Mouse (Mus musculus) myocyte (in vitro differentiated cells): Measurements from ENCODE around the gene Hs3st4. TPM values are rescaled to one million over a fixed set of nuclear protein-coding genes. Genes with fewer than 3 reads are reported as not detected.

Experiments used
- H3K27me3 ChIP-seq: one replicate; pipeline ENCODE4 v1.6.1; 2011; ENCODE audit not compliant: control insufficient read depth, insufficient read depth, insufficient read length
- H3K36me3 ChIP-seq: one replicate; pipeline ENCODE4 v1.6.1; 2011; ENCODE audit not compliant: control insufficient read depth, insufficient read depth
- H3K4me2 ChIP-seq: one replicate; pipeline ENCODE4 v1.6.1; 2011; ENCODE audit warnings: low read depth, control low read depth
- H3K4me3 ChIP-seq: one replicate; pipeline ENCODE4 v1.5.1; 2011; ENCODE audit warnings: mild to moderate bottlenecking, control low read depth, moderate library complexity
- H3K79me2 ChIP-seq: one replicate; pipeline ENCODE4 v1.6.1; 2011; ENCODE audit not compliant: control insufficient read depth, insufficient read depth
- H3ac ChIP-seq: one replicate; pipeline ENCODE4 v1.6.1; 2011; ENCODE audit not compliant: control insufficient read depth, insufficient read length
- CEBPB ChIP-seq: IDR thresholded peaks from 2 replicates; pipeline ENCODE4 v1.6.1; 2011; ENCODE audit warnings: mild to moderate bottlenecking, moderate library complexity; ENCODE audit not compliant: poor library complexity, insufficient read depth, severe bottlenecking
- E2F4 ChIP-seq: IDR thresholded peaks from one replicate; pipeline ENCODE4 v1.6.1; 2011; ENCODE audit warnings: mild to moderate bottlenecking, control low read depth, moderate library complexity; ENCODE audit not compliant: insufficient read depth
- MAX ChIP-seq: IDR thresholded peaks from one replicate; pipeline ENCODE4 v1.6.1; 2011; ENCODE audit warnings: low read depth, mild to moderate bottlenecking, control low read depth
- MYOD1 ChIP-seq, 3 experiments: IDR thresholded peaks; one replicate each; pipeline ENCODE4 v1.6.1; 2011; ENCODE audit warnings: control low read depth in 2 of 3, low read depth in 2 of 3, mild to moderate bottlenecking in 2 of 3, moderate library complexity in 1 of 3; ENCODE audit not compliant: insufficient read length in 2 of 3, control insufficient read depth in 1 of 3
- MYOG ChIP-seq, 3 experiments: IDR thresholded peaks; one replicate each; pipeline ENCODE4 v1.6.1; 2011; ENCODE audit warnings: control low read depth in 2 of 3, low read depth in 2 of 3, mild to moderate bottlenecking in 2 of 3; ENCODE audit not compliant: insufficient read length in 2 of 3, control insufficient read depth in 1 of 3, insufficient read depth in 1 of 3
- POLR2A ChIP-seq: IDR thresholded peaks from one replicate; pipeline ENCODE4 v1.6.1; 2011; ENCODE audit warnings: low read depth, mild to moderate bottlenecking, control low read depth, moderate library complexity; ENCODE audit not compliant: insufficient read length
- POLR2AphosphoS2 ChIP-seq: IDR thresholded peaks from one replicate; pipeline ENCODE4 v1.6.1; 2011; ENCODE audit warnings: low read depth, control low read depth; ENCODE audit not compliant: insufficient read length
- REST ChIP-seq: IDR thresholded peaks from one replicate; pipeline ENCODE4 v1.6.1; 2011; ENCODE audit warnings: mild to moderate bottlenecking, control low read depth, moderate library complexity; ENCODE audit not compliant: insufficient read depth, insufficient read length
- SRF ChIP-seq: IDR thresholded peaks from one replicate; pipeline ENCODE4 v1.6.1; 2011; ENCODE audit warnings: low read depth; ENCODE audit not compliant: control insufficient read depth, insufficient read length
- TCF12 ChIP-seq: IDR thresholded peaks from one replicate; pipeline ENCODE4 v1.6.1; 2011; ENCODE audit warnings: mild to moderate bottlenecking, control low read depth; ENCODE audit not compliant: poor library complexity, insufficient read depth, severe bottlenecking
- TCF3 ChIP-seq: IDR thresholded peaks from one replicate; pipeline ENCODE4 v1.6.1; 2011; ENCODE audit warnings: low read depth, control low read depth; ENCODE audit not compliant: insufficient read length
- USF1 ChIP-seq: IDR thresholded peaks from one replicate; pipeline ENCODE4 v1.6.1; 2011; ENCODE audit warnings: low read depth, mild to moderate bottlenecking, control low read depth, moderate library complexity
- polyA plus RNA-seq: library from polyadenylated mRNA; unstranded; fragments of >200 nt; fragmentation: generic; extraction: Trizol; gene quantifications from one replicate; pipeline ENCODE4 v1.2.1, GENCODE M21; 2012; ENCODE audit warnings: missing spikeins

Gene Hs3st4
- polyA plus RNA-seq, 1 experiment: not detected

DNA sequence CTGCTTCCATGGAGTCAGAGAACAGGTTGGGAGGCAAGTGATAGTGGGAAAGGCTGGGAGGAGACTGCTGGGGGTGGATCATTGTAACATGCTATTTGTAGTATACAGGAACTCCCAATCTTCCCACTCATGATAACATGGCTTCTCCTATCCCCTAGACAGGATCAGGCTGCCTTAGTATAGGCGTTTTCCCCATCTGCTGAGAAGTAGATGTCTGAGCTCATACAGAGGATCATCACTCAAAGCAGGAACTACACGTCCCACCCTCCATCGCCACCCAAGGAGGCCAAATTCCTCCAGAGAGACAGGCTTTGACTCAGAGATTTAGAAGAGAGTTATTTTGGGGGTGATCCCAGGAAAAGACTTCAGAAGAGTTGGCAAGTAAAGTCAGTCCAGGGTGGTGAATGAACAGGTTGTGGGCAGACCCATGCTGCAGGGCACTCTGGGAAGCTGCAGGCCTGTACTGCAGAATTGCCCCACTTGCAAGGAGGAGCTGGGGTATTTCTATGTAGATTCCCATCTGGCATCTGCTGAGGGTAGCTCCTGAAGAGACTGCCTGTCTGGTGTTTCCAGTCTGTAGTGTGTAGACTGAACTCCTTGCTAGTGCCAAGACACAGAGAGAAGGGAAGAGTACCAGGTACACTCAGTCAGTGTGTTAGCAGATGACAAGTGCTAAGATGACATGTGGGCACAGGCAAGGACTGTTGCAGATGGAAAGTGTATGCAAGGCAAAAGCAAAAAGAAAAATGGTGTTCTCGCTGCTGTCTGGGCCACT, 255.4 kb downstream of the Hs3st4 start:
- no peak overlapping the region for H3ac ChIP-seq
- no peak overlapping the region for H3K4me2 ChIP-seq
- no peaks in the 10 kb centered on the region for H3K79me2 ChIP-seq
- no peak overlapping the region for H3K4me3 ChIP-seq
- H3K36me3 ChIP-seq: no peaks in the 10 kb centered on the region
- H3K27me3 ChIP-seq: no peaks in the 10 kb centered on the region
- TF ChIP-seq USF1 (no peak), REST (no peak), POLR2AphosphoS2 (no peak)

DNA sequence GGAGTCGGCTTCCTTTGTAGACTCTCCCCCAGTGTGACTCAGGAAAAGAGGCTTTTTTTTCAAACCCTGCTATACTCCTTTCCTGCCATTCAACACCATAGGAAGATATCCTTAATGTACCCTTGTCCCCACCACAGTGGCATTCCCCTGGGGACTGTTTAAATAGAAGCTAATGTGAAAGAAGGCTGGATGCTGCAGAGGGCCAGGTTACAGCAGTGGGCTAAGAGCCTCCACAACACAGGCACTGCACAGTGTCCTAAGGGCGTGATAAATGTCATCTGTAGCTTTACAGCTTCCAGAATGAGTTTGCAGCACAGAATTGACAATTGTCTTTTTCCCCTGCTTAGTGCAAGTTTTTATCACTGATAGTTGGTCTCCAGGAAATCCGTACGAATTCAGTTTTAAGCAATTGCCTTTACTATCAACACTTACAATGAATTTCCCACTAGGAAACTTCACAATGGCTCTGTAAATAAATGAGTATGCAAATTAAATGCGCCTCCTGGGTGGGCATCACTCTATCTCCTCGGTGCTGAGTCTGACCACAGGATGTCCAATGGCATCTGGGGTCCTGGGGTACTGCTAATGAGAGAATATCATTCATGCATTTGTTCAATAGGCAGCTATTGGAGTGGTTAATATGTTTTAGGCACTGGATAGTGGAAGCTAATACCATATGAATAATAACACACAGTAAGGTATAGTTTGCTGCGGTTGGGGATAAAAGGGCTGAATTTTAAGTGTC, 257.4 kb downstream of the Hs3st4 start:
- TF ChIP-seq USF1 (no peak), E2F4 (no peak), SRF (no peak), MYOD1 (IDR thresholded peaks at IDR 0.05; ENCODE audit: control insufficient read depth in 1 of 3, insufficient read length in 2 of 3, low read depth in 2 of 3) (no peak), POLR2AphosphoS2 (no peak), MAX (no peak), MYOG (IDR thresholded peaks at IDR 0.05; ENCODE audit: control insufficient read depth in 1 of 3, insufficient read depth in 1 of 3, insufficient read length in 2 of 3, low read depth in 2 of 3) (no peak), REST (no peak), TCF12 (no peak)

DNA sequence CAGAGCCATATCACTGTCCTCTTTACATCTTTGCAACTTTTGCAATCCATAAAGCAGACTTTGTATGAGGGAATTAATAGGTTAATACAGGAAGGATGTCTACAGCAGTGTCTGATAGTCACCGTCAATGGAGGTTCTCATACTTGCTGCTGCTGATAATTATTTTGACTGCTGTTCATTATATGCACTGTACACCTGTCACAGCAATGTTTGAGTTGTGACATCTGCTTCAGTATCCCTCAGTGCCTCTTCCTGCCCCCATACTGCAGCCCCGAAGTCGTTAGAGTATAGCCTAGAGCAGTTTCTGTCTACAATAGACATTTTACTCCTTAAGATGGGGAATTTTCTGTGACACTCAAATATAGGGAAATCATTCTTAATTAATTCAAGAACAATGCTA, 267.2 kb downstream of the Hs3st4 start:
- no peaks in the 10 kb centered on the region for H3K79me2 ChIP-seq
- no peaks in the 10 kb centered on the region for H3K27me3 ChIP-seq
- H3K36me3 ChIP-seq: no peaks in the 10 kb centered on the region
- no peak overlapping the region for H3K4me3 ChIP-seq
- H3ac ChIP-seq: no peak overlapping the region
- TF ChIP-seq USF1: no peak
- no peak for TF ChIP-seq MYOG (IDR thresholded peaks at IDR 0.05; ENCODE audit: control insufficient read depth in 1 of 3, insufficient read depth in 1 of 3, insufficient read length in 2 of 3, low read depth in 2 of 3)
- no peak for TF ChIP-seq SRF
- no peak for TF ChIP-seq POLR2A
- TF ChIP-seq TCF3: no peak
- no peak for TF ChIP-seq MYOD1 (IDR thresholded peaks at IDR 0.05; ENCODE audit: control insufficient read depth in 1 of 3, insufficient read length in 2 of 3, low read depth in 2 of 3)
- no peak for TF ChIP-seq CEBPB
- TF ChIP-seq POLR2AphosphoS2: no peak
- no peak for TF ChIP-seq TCF12
- no peak for TF ChIP-seq REST
- no peak for TF ChIP-seq E2F4
- no peak for TF ChIP-seq MAX
- no peak overlapping the region for H3K4me2 ChIP-seq

More for the DNA sequence above, 257.4 kb downstream of the Hs3st4 start:
- Histone ChIP-seq H3K79me2 (no peaks in the 10 kb centered on the region), H3K4me2 (no peak overlapping the region), H3K27me3 (no peaks in the 10 kb centered on the region), H3ac (no peak overlapping the region), H3K4me3 (no peak overlapping the region), H3K36me3 (no peaks in the 10 kb centered on the region)

DNA sequence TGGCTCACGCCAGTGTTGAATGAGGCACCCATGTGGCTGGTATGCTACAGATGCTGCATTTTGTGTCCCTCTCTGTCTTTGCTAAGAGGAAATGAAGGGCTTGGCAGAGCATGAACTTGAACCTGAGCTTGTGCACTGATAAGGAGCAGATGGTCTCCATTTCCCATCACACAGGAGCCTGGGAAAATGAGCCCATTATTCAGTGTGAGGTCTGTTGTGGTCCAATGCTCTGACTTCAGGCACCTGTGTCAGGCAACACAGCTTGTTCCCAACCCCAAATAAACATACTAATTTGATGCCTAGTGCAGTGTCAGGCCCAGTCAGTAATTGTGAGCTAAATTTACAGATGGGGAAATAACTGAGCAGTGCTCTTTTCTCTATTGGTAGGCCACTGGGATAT, 267.9 kb downstream of the Hs3st4 start:
- no peaks in the 10 kb centered on the region for H3K36me3 ChIP-seq
- TF ChIP-seq POLR2A (no peak), MYOG (IDR thresholded peaks at IDR 0.05; ENCODE audit: control insufficient read depth in 1 of 3, insufficient read depth in 1 of 3, insufficient read length in 2 of 3, low read depth in 2 of 3) (no peak), MAX (no peak), TCF3 (no peak), TCF12 (no peak), REST (no peak), USF1 (no peak), MYOD1 (IDR thresholded peaks at IDR 0.05; ENCODE audit: control insufficient read depth in 1 of 3, insufficient read length in 2 of 3, low read depth in 2 of 3) (no peak), E2F4 (no peak), SRF (no peak), CEBPB (no peak), POLR2AphosphoS2 (no peak)
- no peaks in the 10 kb centered on the region for H3K79me2 ChIP-seq
- H3K4me2 ChIP-seq: no peak overlapping the region
- no peaks in the 10 kb centered on the region for H3K27me3 ChIP-seq
- no peak overlapping the region for H3K4me3 ChIP-seq
- no peak overlapping the region for H3ac ChIP-seq

DNA sequence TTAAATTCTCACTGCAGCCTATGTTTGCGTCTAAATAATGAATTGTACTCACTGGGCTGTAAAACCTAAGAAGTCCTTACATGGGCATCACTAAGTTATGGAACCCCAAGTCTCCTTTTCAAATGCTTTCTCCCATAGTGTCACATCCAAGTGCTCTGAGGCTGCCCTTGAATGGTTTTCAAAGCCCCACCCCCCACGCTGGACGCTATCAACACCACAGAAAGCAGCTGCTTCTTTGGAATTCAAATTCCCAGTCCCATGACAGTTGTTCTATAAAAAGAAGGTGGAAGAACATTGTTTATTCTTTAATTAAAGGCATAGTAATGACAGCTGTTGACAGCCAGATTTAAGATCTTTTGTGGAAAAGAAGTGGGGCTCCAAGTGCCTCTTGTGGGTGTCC, 275.8 kb downstream of the Hs3st4 start:
- H3K36me3 ChIP-seq: no peaks in the 10 kb centered on the region
- H3K79me2 ChIP-seq: no peaks in the 10 kb centered on the region
- H3ac ChIP-seq: no peak overlapping the region
- no peak for TF ChIP-seq POLR2A
- no peak for TF ChIP-seq USF1
- no peak for TF ChIP-seq REST
- no peak for TF ChIP-seq MAX
- no peak for TF ChIP-seq POLR2AphosphoS2
- TF ChIP-seq CEBPB: no peak
- TF ChIP-seq E2F4: no peak
- no peak for TF ChIP-seq MYOD1 (IDR thresholded peaks at IDR 0.05; ENCODE audit: control insufficient read depth in 1 of 3, insufficient read length in 2 of 3, low read depth in 2 of 3)
- TF ChIP-seq TCF3: no peak
- no peak for TF ChIP-seq SRF
- TF ChIP-seq TCF12: no peak
- TF ChIP-seq MYOG (IDR thresholded peaks at IDR 0.05; ENCODE audit: control insufficient read depth in 1 of 3, insufficient read depth in 1 of 3, insufficient read length in 2 of 3, low read depth in 2 of 3): no peak
- H3K4me2 ChIP-seq: no peak overlapping the region
- no peaks in the 10 kb centered on the region for H3K27me3 ChIP-seq
- H3K4me3 ChIP-seq: no peak overlapping the region
